Mouse (Mus musculus) hindbrain, postnatal 0 days (tissue): Measurements from ENCODE around the gene Ddx24. TPM values are rescaled to one million over a fixed set of nuclear protein-coding genes. Genes with fewer than 3 reads are reported as not detected.

Experiments used
- ATAC-seq: fragments of 200-750 bp; cut with Nextera tagmentation; 2 replicates; pipeline ENCODE4 v1.8.0; 2017; ENCODE audit warnings: mild to moderate bottlenecking, moderate TSS enrichment, moderate library complexity
- DNase-seq: peaks from one replicate; pipeline ENCODE4 v3.0.0-alpha.2; 2015; ENCODE audit warnings: low spot score
- H3K27ac ChIP-seq: fragments of 300-500 bp; sonication (generic); 2 replicates; pipeline ENCODE4 v1.5.1; 2014; ENCODE audit warnings: mild to moderate bottlenecking
- H3K27me3 ChIP-seq: fragments of 300-500 bp; sonication (generic); 2 replicates; pipeline ENCODE4 v1.6.1; 2014; ENCODE audit warnings: low read length, mixed read lengths; ENCODE audit not compliant: insufficient read depth
- H3K36me3 ChIP-seq: fragments of 300-500 bp; sonication (generic); 2 replicates; pipeline ENCODE4 v1.6.1; 2014; ENCODE audit warnings: low read length, mixed read lengths; ENCODE audit not compliant: insufficient read depth
- H3K4me1 ChIP-seq: fragments of 300-500 bp; sonication (generic); 2 replicates; pipeline ENCODE4 v1.6.1; 2014; ENCODE audit warnings: antibody characterized with exemption, low read length, mixed read lengths; ENCODE audit not compliant: insufficient read depth
- H3K4me2 ChIP-seq: fragments of 300-500 bp; sonication (generic); 2 replicates; pipeline ENCODE4 v1.6.1; 2014; ENCODE audit warnings: low read depth, mild to moderate bottlenecking, low read length, moderate library complexity, mixed read lengths
- H3K4me3 ChIP-seq: fragments of 300-500 bp; sonication (generic); 2 replicates; pipeline ENCODE4 v1.5.1; 2014; ENCODE audit warnings: low read length
- H3K9ac ChIP-seq: fragments of 300-500 bp; sonication (generic); replicated peaks from 2 replicates; pipeline ENCODE4 v1.6.1; 2014; ENCODE audit warnings: mild to moderate bottlenecking, low read length, moderate library complexity, mixed read lengths
- H3K9me3 ChIP-seq: fragments of 300-500 bp; sonication (generic); 2 replicates; pipeline ENCODE4 v1.6.1; 2016; ENCODE audit warnings: low read length, mixed read lengths
- CTCF ChIP-seq: IDR thresholded peaks from 2 replicates; pipeline ENCODE4 v1.5.1; 2016; ENCODE audit warnings: antibody characterized with exemption, control low read depth, low read depth
- WGBS: fragments of 180-500 bp; shearing (Covaris S2); extraction: QIAGEN DNeasy Blood & Tissue Kit; methylation state at CpG from one replicate; pipeline ENCODE4 v1.1.7; 2014; 5-methylcytosine and 5-hydroxymethylcytosine counted together
- polyA plus RNA-seq: library from polyadenylated mRNA; unstranded; fragments of >200 nt; fragmentation: Nextera tagmentation; extraction: Ambion mirVana; gene quantifications from 2 replicates; pipeline ENCODE4 v1.2.1, GENCODE M21; 2015
- total RNA-seq: library from RNA; depleted of rRNA; stranded (reverse); fragments of >200 nt; gene quantifications from 2 replicates; pipeline ENCODE4 v1.2.3, GENCODE M21; 2014

Ddx24 gene
- total and polyA plus RNA-seq, 2 experiments from 2014 or later = 148 to 220 TPM

GRCm38 (mm10) chr12:103425016-103425728, 458 bp downstream of the Ddx24 start:
- Histone ChIP-seq H3K27ac (peak overlapping the region; percentile 90), H3K36me3 (peaks cover 4% of the 10 kb centered on the region; the same call in 1 of the 2 replicates), H3K4me3 (peak overlapping the region; percentile 98), H3K4me1 (peaks cover 23% of the 10 kb centered on the region), H3K9me3 (no peaks in the 10 kb centered on the region), H3K27me3 (no peaks in the 10 kb centered on the region), H3K4me2 (peak overlapping the region; percentile 96), H3K9ac (peak overlapping the region; percentile 83)
- WGBS = 11% methylated on average over 33 of the region's 33 CpGs
- TF ChIP-seq CTCF = no peak
- DNase-seq = peak; percentile 27
- ATAC-seq = peak; percentile 68

GRCm38 (mm10) chr12:103408144-103408543, 17.5 kb downstream of the Ddx24 start:
- TF ChIP-seq CTCF = no peak
- DNase-seq = no peak
- Histone ChIP-seq H3K27me3 (no peaks in the 10 kb centered on the region), H3K4me2 (no peak overlapping the region), H3K4me3 (no peak overlapping the region), H3K4me1 (no peaks in the 10 kb centered on the region), H3K9ac (no peak overlapping the region), H3K9me3 (no peaks in the 10 kb centered on the region), H3K27ac (no peak overlapping the region), H3K36me3 (peaks cover 80% of the 10 kb centered on the region)
- ATAC-seq = no peak
- WGBS = 95% methylated on average over 10 of the region's 10 CpGs

- WGBS = 97% methylated on average over 4 of the region's 4 CpGs
- H3K4me3 ChIP-seq = no peak within 1 kb of the TSS
- no peak for DNase-seq
- TF ChIP-seq CTCF = no peak
- no peaks in the 10 kb centered on the region for H3K9me3 ChIP-seq
- H3K4me1 ChIP-seq = no peaks in the 10 kb centered on the region
- H3K36me3 ChIP-seq = peaks cover 80% of the 10 kb centered on the region
- H3K9ac ChIP-seq = no peak within 1 kb of the TSS
- no peaks in the 10 kb centered on the region for H3K27me3 ChIP-seq
- no peak within 1 kb of the TSS for H3K27ac ChIP-seq
- no peak for ATAC-seq
- H3K4me2 ChIP-seq = no peak within 1 kb of the TSS
Measured at GRCm38 (mm10) chr12:103407720-103408119, 17.9 kb downstream of the Ddx24 start, which contains the start of gene 9330161L09Rik. Gene 9330161L09Rik (minus strand): TSS chr12:103407820.

- H3K27me3 ChIP-seq = no peaks in the 10 kb centered on the region
- H3K9ac ChIP-seq = no peak overlapping the region
- H3K4me3 ChIP-seq = no peak overlapping the region
- no peak for TF ChIP-seq CTCF
- ATAC-seq = no peak
- H3K36me3 ChIP-seq = peaks cover 65% of the 10 kb centered on the region
- H3K27ac ChIP-seq = no peak overlapping the region
- no peak overlapping the region for H3K4me2 ChIP-seq
- H3K4me1 ChIP-seq = no peaks in the 10 kb centered on the region
- DNase-seq = no peak
- 90% methylated on average over 18 of the region's 18 CpGs for WGBS
- H3K9me3 ChIP-seq = no peaks in the 10 kb centered on the region
Measured at GRCm38 (mm10) chr12:103404131-103404530, 21.5 kb downstream of the Ddx24 start.

GRCm38 (mm10) chr12:103396751-103397150, 28.9 kb downstream of the Ddx24 start:
- TF ChIP-seq CTCF = no peak

GRCm38 (mm10) chr12:103395486-103396275, 29.9 kb downstream of the Ddx24 start:
- Histone ChIP-seq H3K9me3 (no peaks in the 10 kb centered on the region), H3K27me3 (no peaks in the 10 kb centered on the region), H3K9ac (no peak overlapping the region), H3K4me2 (no peak overlapping the region), H3K4me1 (no peaks in the 10 kb centered on the region), H3K36me3 (0 out of 2 replicates have a peak, but pooled peaks cover 3% of the 10 kb centered on the region), H3K27ac (no peak overlapping the region), H3K4me3 (no peak overlapping the region)
- DNase-seq (no peak), ATAC-seq (no peak)
- 80% methylated on average over 12 of the region's 12 CpGs for WGBS
- TF ChIP-seq CTCF = no peak

More at GRCm38 (mm10) chr12:103396751-103397150, 28.9 kb downstream of the Ddx24 start:
- ATAC-seq = no peak
- DNase-seq = no peak
- H3K4me2 ChIP-seq = no peak overlapping the region
- H3K9ac ChIP-seq = no peak overlapping the region
- H3K4me3 ChIP-seq = no peak overlapping the region
- peaks cover 11% of the 10 kb centered on the region; the same call in 1 of the 2 replicates for H3K36me3 ChIP-seq
- no peaks in the 10 kb centered on the region for H3K4me1 ChIP-seq
- no peak overlapping the region for H3K27ac ChIP-seq
- no peaks in the 10 kb centered on the region for H3K9me3 ChIP-seq
- no peaks in the 10 kb centered on the region for H3K27me3 ChIP-seq
- WGBS = 82% methylated on average over 7 of the region's 7 CpGs
